Mouse (Mus musculus) E14TG2a.4 (cell line): Measurements from ENCODE around the gene Bcl11b.

Experiments
- H3K27me3 ChIP-seq: 2 replicates; pipeline ENCODE4 v1.6.1; 2014; ENCODE audit warnings: low read length, control low read depth; ENCODE audit not compliant: insufficient read depth
- H3K36me3 ChIP-seq: 2 replicates; pipeline ENCODE4 v1.6.1; 2014; ENCODE audit warnings: low read length, control low read depth; ENCODE audit not compliant: insufficient read depth
- H3K4me1 ChIP-seq: replicated peaks from 2 replicates; pipeline ENCODE4 v1.6.1; 2014; ENCODE audit warnings: low read depth, low read length, control low read depth
- H3K4me3 ChIP-seq: replicated peaks from 2 replicates; pipeline ENCODE4 v1.5.1; 2014; ENCODE audit warnings: mild to moderate bottlenecking, low read length
- H3K9me3 ChIP-seq: 2 replicates; pipeline ENCODE4 v1.6.1; 2014; ENCODE audit warnings: low read length, control low read depth
- CTCF ChIP-seq: conservative IDR thresholded peaks from 2 replicates; pipeline ENCODE4 v1.5.1; 2014; ENCODE audit warnings: low read length
- NANOG ChIP-seq: IDR thresholded peaks from 2 replicates; pipeline ENCODE4 v1.6.1; 2014; ENCODE audit warnings: borderline replicate concordance, low read length, mixed read lengths
- POU5F1 ChIP-seq: IDR thresholded peaks from 2 replicates; pipeline ENCODE4 v1.6.1; 2014; ENCODE audit warnings: low read length, borderline replicate concordance

The Bcl11b gene

GRCm38 (mm10) chr12:107940774-107941173, 62.6 kb downstream of the Bcl11b start:
- Histone ChIP-seq H3K9me3 (no peaks in the 10 kb centered on the region; the same call in 1 of the 2 replicates), H3K27me3 (peaks cover 10% of the 10 kb centered on the region; the same call in 1 of the 2 replicates), H3K4me1 (0 out of 2 replicates have a peak, but pooled peaks cover 3% of the 10 kb centered on the region), H3K36me3 (no peaks in the 10 kb centered on the region), H3K4me3 (no peak overlapping the region)
- TF ChIP-seq POU5F1 (no peak), NANOG (no peak), CTCF (no peak)

- Histone ChIP-seq H3K36me3 (no peaks in the 10 kb centered on the region), H3K4me3 (no peak overlapping the region), H3K4me1 (peaks cover 7% of the 10 kb centered on the region), H3K9me3 (no peaks in the 10 kb centered on the region; the same call in 1 of the 2 replicates), H3K27me3 (peaks cover 11% of the 10 kb centered on the region; the same call in 1 of the 2 replicates)
- TF ChIP-seq NANOG (no peak), CTCF (no peak), POU5F1 (no peak)
These were observed 64.2 kb downstream of the Bcl11b start for GRCm38 (mm10) chr12:107939177-107939576.

GRCm38 (mm10) chr12:107936972-107937371, 66.4 kb downstream of the Bcl11b start:
- no peaks in the 10 kb centered on the region; the same call in 1 of the 2 replicates for H3K9me3 ChIP-seq

GRCm38 (mm10) chr12:107936406-107936805, 67.0 kb downstream of the Bcl11b start:
- no peaks in the 10 kb centered on the region for H3K36me3 ChIP-seq
- H3K4me1 ChIP-seq: peaks cover 7% of the 10 kb centered on the region
- H3K4me3 ChIP-seq: no peak overlapping the region
- H3K9me3 ChIP-seq: no peaks in the 10 kb centered on the region; the same call in 1 of the 2 replicates
- TF ChIP-seq NANOG (no peak), POU5F1 (no peak), CTCF (no peak)
- peaks cover 24% of the 10 kb centered on the region; the same call in 1 of the 2 replicates for H3K27me3 ChIP-seq

More at GRCm38 (mm10) chr12:107936972-107937371, 66.4 kb downstream of the Bcl11b start:
- TF ChIP-seq NANOG (no peak), CTCF (no peak), POU5F1 (no peak)
- no peak overlapping the region for H3K4me3 ChIP-seq
- peaks cover 20% of the 10 kb centered on the region; the same call in 1 of the 2 replicates for H3K27me3 ChIP-seq
- H3K36me3 ChIP-seq: no peaks in the 10 kb centered on the region
- H3K4me1 ChIP-seq: peaks cover 7% of the 10 kb centered on the region

- Histone ChIP-seq H3K27me3 (peaks cover 28% of the 10 kb centered on the region; the same call in 1 of the 2 replicates), H3K4me3 (no peak overlapping the region), H3K9me3 (no peaks in the 10 kb centered on the region), H3K4me1 (peaks cover 7% of the 10 kb centered on the region), H3K36me3 (no peaks in the 10 kb centered on the region)
- TF ChIP-seq NANOG (no peak), POU5F1 (no peak), CTCF (no peak)
These were observed 68.5 kb downstream of the Bcl11b start for GRCm38 (mm10) chr12:107934831-107935437.

- H3K4me1 ChIP-seq: peaks cover 9% of the 10 kb centered on the region
- H3K27me3 ChIP-seq: peaks cover 33% of the 10 kb centered on the region; the same call in 1 of the 2 replicates
- TF ChIP-seq POU5F1 (no peak), CTCF (no peak), NANOG (no peak)
- no peaks in the 10 kb centered on the region for H3K36me3 ChIP-seq
- H3K9me3 ChIP-seq: no peaks in the 10 kb centered on the region
- no peak overlapping the region for H3K4me3 ChIP-seq
These were observed 71.3 kb downstream of the Bcl11b start for GRCm38 (mm10) chr12:107932140-107932539.

GRCm38 (mm10) chr12:107931476-107931875, 71.9 kb downstream of the Bcl11b start:
- TF ChIP-seq CTCF (no peak), NANOG (no peak), POU5F1 (no peak)
- peaks cover 9% of the 10 kb centered on the region for H3K4me1 ChIP-seq
- no peaks in the 10 kb centered on the region for H3K9me3 ChIP-seq
- peaks cover 35% of the 10 kb centered on the region for H3K27me3 ChIP-seq
- H3K36me3 ChIP-seq: no peaks in the 10 kb centered on the region
- H3K4me3 ChIP-seq: no peak overlapping the region

- TF ChIP-seq CTCF (no peak), POU5F1 (no peak), NANOG (no peak)
- peaks cover 39% of the 10 kb centered on the region for H3K27me3 ChIP-seq
- no peak overlapping the region for H3K4me3 ChIP-seq
- no peaks in the 10 kb centered on the region for H3K9me3 ChIP-seq
- peaks cover 9% of the 10 kb centered on the region for H3K4me1 ChIP-seq
- no peaks in the 10 kb centered on the region for H3K36me3 ChIP-seq
These were observed 72.6 kb downstream of the Bcl11b start for GRCm38 (mm10) chr12:107930611-107931350.
